Mouse (Mus musculus): Measurements from ENCODE around the gene Kcnj9. TPM values are rescaled to one million over a fixed set of nuclear protein-coding genes. Genes with fewer than 3 reads are reported as not detected.

Kcnj9 gene
- polyA plus RNA-seq, 1 experiment from 2014 or later: 1.4 TPM

- peaks cover 13% of the 10 kb centered on the region; the same call in 1 of the 2 replicates for H3K4me1 ChIP-seq
- H3K9me3 ChIP-seq: no peaks in the 10 kb centered on the region
- no peak overlapping the region for H3K9ac ChIP-seq
- no peak overlapping the region for H3K4me3 ChIP-seq
- no peak for ATAC-seq (ENCODE audit: low FRiP score, low read depth)
- H3K4me2 ChIP-seq (replicated peaks): no peak overlapping the region
- H3K27me3 ChIP-seq (replicated peaks): peaks cover 14% of the 10 kb centered on the region
- no peaks in the 10 kb centered on the region for H3K36me3 ChIP-seq
- H3K27ac ChIP-seq: no peak overlapping the region
- 67% methylated on average over 8 of the region's 8 CpGs for WGBS
These were observed 2.4 kb upstream of the Kcnj9 start for GRCm38 (mm10) chr1:172331422-172331947.

- H3K9ac ChIP-seq: peak overlapping the region; percentile 26; the same call in 1 of the 2 replicates
- H3K27ac ChIP-seq: no peak overlapping the region
- ATAC-seq (ENCODE audit: low FRiP score, low read depth): no peak
- no peak overlapping the region for H3K4me3 ChIP-seq
- peaks cover 22% of the 10 kb centered on the region for H3K27me3 ChIP-seq (replicated peaks)
- 76% methylated on average over 6 of the region's 6 CpGs for WGBS
- no peaks in the 10 kb centered on the region for H3K36me3 ChIP-seq
- H3K4me2 ChIP-seq (replicated peaks): peak overlapping the region; percentile 52
- H3K4me1 ChIP-seq: peaks cover 23% of the 10 kb centered on the region; the same call in 1 of the 2 replicates
- no peaks in the 10 kb centered on the region for H3K9me3 ChIP-seq
These were observed 498 bp upstream of the Kcnj9 start for GRCm38 (mm10) chr1:172329616-172330015.

- no peaks in the 10 kb centered on the region for H3K9me3 ChIP-seq
- H3K9ac ChIP-seq: no peak overlapping the region
- no peaks in the 10 kb centered on the region for H3K36me3 ChIP-seq
- H3K27ac ChIP-seq: no peak overlapping the region
- peaks cover 22% of the 10 kb centered on the region for H3K27me3 ChIP-seq (replicated peaks)
- peaks cover 28% of the 10 kb centered on the region; the same call in 1 of the 2 replicates for H3K4me1 ChIP-seq
- WGBS: 85% methylated on average over 7 of the region's 7 CpGs
- H3K4me2 ChIP-seq (replicated peaks): peak overlapping the region; percentile 52; the same call in 1 of the 2 replicates
- H3K4me3 ChIP-seq: no peak overlapping the region
- ATAC-seq (ENCODE audit: low FRiP score, low read depth): no peak
These were observed 657 bp downstream of the Kcnj9 start for GRCm38 (mm10) chr1:172328461-172328860.

GRCm38 (mm10) chr1:172328041-172328440, 1.1 kb downstream of the Kcnj9 start:
- H3K4me1 ChIP-seq: peaks cover 32% of the 10 kb centered on the region; the same call in 1 of the 2 replicates

GRCm38 (mm10) chr1:172327206-172328001, 1.7 kb downstream of the Kcnj9 start:
- H3K9me3 ChIP-seq: no peaks in the 10 kb centered on the region
- H3K27ac ChIP-seq: no peak overlapping the region
- peaks cover 22% of the 10 kb centered on the region for H3K27me3 ChIP-seq (replicated peaks)
- H3K4me1 ChIP-seq: peaks cover 38% of the 10 kb centered on the region; the same call in 1 of the 2 replicates
- 90% methylated on average over 16 of the region's 16 CpGs for WGBS
- peaks cover 4% of the 10 kb centered on the region; the same call in 1 of the 2 replicates for H3K36me3 ChIP-seq
- no peak overlapping the region for H3K9ac ChIP-seq
- H3K4me2 ChIP-seq (replicated peaks): no peak overlapping the region
- no peak overlapping the region for H3K4me3 ChIP-seq
- no peak for ATAC-seq (ENCODE audit: low FRiP score, low read depth)

More at GRCm38 (mm10) chr1:172328041-172328440, 1.1 kb downstream of the Kcnj9 start:
- 86% methylated on average over 3 of the region's 3 CpGs for WGBS
- peaks cover 22% of the 10 kb centered on the region for H3K27me3 ChIP-seq (replicated peaks)
- no peak overlapping the region for H3K27ac ChIP-seq
- H3K9me3 ChIP-seq: no peaks in the 10 kb centered on the region
- H3K36me3 ChIP-seq: peaks cover 3% of the 10 kb centered on the region; the same call in 1 of the 2 replicates
- no peak for ATAC-seq (ENCODE audit: low FRiP score, low read depth)
- H3K4me3 ChIP-seq: no peak overlapping the region
- H3K9ac ChIP-seq: no peak overlapping the region
- no peak overlapping the region for H3K4me2 ChIP-seq (replicated peaks)

- WGBS: 60% methylated on average over 11 of the region's 11 CpGs
- H3K27me3 ChIP-seq (replicated peaks): peaks cover 22% of the 10 kb centered on the region
These were observed 2.4 kb downstream of the Kcnj9 start for GRCm38 (mm10) chr1:172326684-172327083.

GRCm38 (mm10) chr1:172325680-172326535, 3.2 kb downstream of the Kcnj9 start:
- peaks cover 6% of the 10 kb centered on the region; the same call in 1 of the 2 replicates for H3K36me3 ChIP-seq
- no peaks in the 10 kb centered on the region for H3K9me3 ChIP-seq
- peak; percentile 35 for ATAC-seq (ENCODE audit: low FRiP score, low read depth)
- peaks cover 22% of the 10 kb centered on the region for H3K27me3 ChIP-seq (replicated peaks)
- H3K9ac ChIP-seq: peak overlapping the region; percentile 56
- H3K4me1 ChIP-seq: peaks cover 40% of the 10 kb centered on the region
- 21% methylated on average over 94 of the region's 94 CpGs for WGBS
- H3K4me2 ChIP-seq (replicated peaks): peak overlapping the region; percentile 79
- no peak overlapping the region for H3K27ac ChIP-seq
- H3K4me3 ChIP-seq: peak overlapping the region; percentile 37

More at GRCm38 (mm10) chr1:172326684-172327083, 2.4 kb downstream of the Kcnj9 start:
- no peak for ATAC-seq (ENCODE audit: low FRiP score, low read depth)
- H3K4me3 ChIP-seq: peak overlapping the region; percentile 37; the same call in 1 of the 2 replicates
- peaks cover 39% of the 10 kb centered on the region; the same call in 1 of the 2 replicates for H3K4me1 ChIP-seq
- H3K27ac ChIP-seq: no peak overlapping the region
- peak overlapping the region; percentile 79 for H3K4me2 ChIP-seq (replicated peaks)
- H3K9ac ChIP-seq: no peak overlapping the region
- H3K9me3 ChIP-seq: no peaks in the 10 kb centered on the region
- H3K36me3 ChIP-seq: peaks cover 4% of the 10 kb centered on the region; the same call in 1 of the 2 replicates

GRCm38 (mm10) chr1:172324725-172325124, 4.4 kb downstream of the Kcnj9 start:
- Histone ChIP-seq H3K4me1 (peaks cover 52% of the 10 kb centered on the region), H3K9ac (0 out of 2 replicates have a peak overlapping the region, but pooled peaks have one; percentile 26), H3K27ac (no peak overlapping the region), H3K4me2 (replicated peaks) (no peak overlapping the region), H3K4me3 (no peak overlapping the region), H3K36me3 (peaks cover 10% of the 10 kb centered on the region), H3K27me3 (replicated peaks) (peaks cover 22% of the 10 kb centered on the region), H3K9me3 (no peaks in the 10 kb centered on the region)
- WGBS: 11% methylated on average over 7 of the region's 7 CpGs
- ATAC-seq (ENCODE audit: low FRiP score, low read depth): peak; percentile 27

- H3K9ac ChIP-seq: no peak overlapping the region
- no peak overlapping the region for H3K4me2 ChIP-seq (replicated peaks)
- H3K4me3 ChIP-seq: no peak overlapping the region
- H3K9me3 ChIP-seq: no peaks in the 10 kb centered on the region
- peaks cover 22% of the 10 kb centered on the region for H3K27me3 ChIP-seq (replicated peaks)
- H3K27ac ChIP-seq: no peak overlapping the region
- 69% methylated on average over 6 of the region's 6 CpGs for WGBS
- H3K4me1 ChIP-seq: peaks cover 53% of the 10 kb centered on the region
- peaks cover 15% of the 10 kb centered on the region for H3K36me3 ChIP-seq
- ATAC-seq (ENCODE audit: low FRiP score, low read depth): no peak
These were observed 5.2 kb downstream of the Kcnj9 start for GRCm38 (mm10) chr1:172323801-172324359.

GRCm38 (mm10) chr1:172323298-172323697, 5.8 kb downstream of the Kcnj9 start:
- no peak overlapping the region for H3K4me2 ChIP-seq (replicated peaks)
- no peak for ATAC-seq (ENCODE audit: low FRiP score, low read depth)
- H3K4me3 ChIP-seq: no peak overlapping the region
- H3K27ac ChIP-seq: no peak overlapping the region
- peaks cover 56% of the 10 kb centered on the region for H3K4me1 ChIP-seq
- no peaks in the 10 kb centered on the region for H3K9me3 ChIP-seq
- H3K27me3 ChIP-seq (replicated peaks): peaks cover 17% of the 10 kb centered on the region
- H3K9ac ChIP-seq: no peak overlapping the region
- WGBS: 30% methylated on average over 5 of the region's 5 CpGs
- H3K36me3 ChIP-seq: peaks cover 21% of the 10 kb centered on the region

- H3K27me3 ChIP-seq (replicated peaks): peaks cover 16% of the 10 kb centered on the region
- no peak overlapping the region for H3K4me2 ChIP-seq (replicated peaks)
- H3K9me3 ChIP-seq: no peaks in the 10 kb centered on the region
- H3K4me1 ChIP-seq: peaks cover 62% of the 10 kb centered on the region
- 68% methylated on average over 13 of the region's 13 CpGs for WGBS
- no peak overlapping the region for H3K9ac ChIP-seq
- H3K36me3 ChIP-seq: peaks cover 27% of the 10 kb centered on the region
- H3K27ac ChIP-seq: no peak overlapping the region
- ATAC-seq (ENCODE audit: low FRiP score, low read depth): no peak
- no peak overlapping the region for H3K4me3 ChIP-seq
These were observed 6.4 kb downstream of the Kcnj9 start for GRCm38 (mm10) chr1:172322725-172323124.

Data from neural tube, embryonic 12.5 days (tissue).